Mouse (Mus musculus) retina, adult 2 months (tissue): ENCODE measurements around the gene Neurod2.

Source experiments
- DNase-seq: peaks from one replicate; pipeline ENCODE4 v3.0.0-alpha.2; 2012; ENCODE audit warnings: low read depth, low spot score

Neurod2 gene

GRCm38 (mm10) chr11:98318421-98319116 is 10.9 kb downstream of the Neurod2 start:
- no peak for DNase-seq

- no peak for DNase-seq
These were observed 12.0 kb downstream of the Neurod2 start for GRCm38 (mm10) chr11:98317479-98317878.

- DNase-seq, result no peak
These were observed 15.6 kb downstream of the Neurod2 start for GRCm38 (mm10) chr11:98313790-98314323.

GRCm38 (mm10) chr11:98298484-98299205 is 30.8 kb downstream of the Neurod2 start:
- no peak for DNase-seq

GRCm38 (mm10) chr11:98297778-98298177 is 31.7 kb downstream of the Neurod2 start:
- DNase-seq, result no peak

GRCm38 (mm10) chr11:98296916-98297315 is 32.5 kb downstream of the Neurod2 start:
- no peak for DNase-seq

- no peak for DNase-seq
These were observed 33.2 kb downstream of the Neurod2 start for GRCm38 (mm10) chr11:98296277-98296676.

- DNase-seq, result no peak
These were observed 34.3 kb downstream of the Neurod2 start for GRCm38 (mm10) chr11:98295013-98295585.

GRCm38 (mm10) chr11:98294188-98295012 is 35.0 kb downstream of the Neurod2 start:
- no peak for DNase-seq

GRCm38 (mm10) chr11:98293070-98293469 is 36.4 kb downstream of the Neurod2 start:
- DNase-seq, result no peak

GRCm38 (mm10) chr11:98290906-98291305 is 38.5 kb downstream of the Neurod2 start:
- DNase-seq, result no peak

- DNase-seq, result no peak
These were observed 39.6 kb downstream of the Neurod2 start for GRCm38 (mm10) chr11:98289873-98290272.

GRCm38 (mm10) chr11:98287961-98288360 is 41.5 kb downstream of the Neurod2 start:
- DNase-seq, result no peak

- DNase-seq, result no peak
These were observed 41.9 kb downstream of the Neurod2 start for GRCm38 (mm10) chr11:98287531-98287930.

- DNase-seq, result no peak
These were observed 44.1 kb downstream of the Neurod2 start for GRCm38 (mm10) chr11:98285368-98285767.

- DNase-seq, result no peak
These were observed 45.2 kb downstream of the Neurod2 start for GRCm38 (mm10) chr11:98284230-98284629.

GRCm38 (mm10) chr11:98283740-98284139 is 45.7 kb downstream of the Neurod2 start:
- no peak for DNase-seq
